Mouse (Mus musculus): Measurements from ENCODE around the gene Olfr1132.
"Not testable (repeated sequence)": the region's sequence is repeated elsewhere in the genome, so short reads cannot be mapped to it uniquely, and the experiment has no call there.

Gene Olfr1132

GRCm38 (mm10) chr2:87637435-87637834, at the start of gene Olfr1132:
Gene Olfr1132, minus strand, starts transcription at chr2:87637535.
- DNase-seq (ENCODE audit: low spot score) = no peak

- no peak for DNase-seq (ENCODE audit: low spot score)
Measured at GRCm38 (mm10) chr2:87673564-87673963, 36.2 kb upstream of the Olfr1132 start, which contains the start of gene Olfr1135. Gene Olfr1135, minus strand, starts transcription at chr2:87673664.

GRCm38 (mm10) chr2:87658360-87658759, 21.0 kb upstream of the Olfr1132 start, which contains the start of gene Olfr1134:
Gene Olfr1134, minus strand, starts transcription at chr2:87658460.
- no peak for DNase-seq (ENCODE audit: low spot score)

- no peak for DNase-seq (ENCODE audit: low spot score)
Measured at GRCm38 (mm10) chr2:87647274-87647673, 9.9 kb upstream of the Olfr1132 start, which contains the start of gene Olfr1133. Gene Olfr1133, minus strand, starts transcription at chr2:87647374.

- no peak for DNase-seq (ENCODE audit: low spot score)
Measured at GRCm38 (mm10) chr2:87642441-87642840, 5.1 kb upstream of the Olfr1132 start.

GRCm38 (mm10) chr2:87626804-87627203, 10.5 kb downstream of the Olfr1132 start, which contains the start of gene Olfr1131:
Gene Olfr1131, plus strand, starts transcription at chr2:87627104.
- no peak for DNase-seq (ENCODE audit: low spot score)

GRCm38 (mm10) chr2:87605912-87606311, 31.4 kb downstream of the Olfr1132 start, which contains the start of gene Olfr1130:
Gene Olfr1130, plus strand, starts transcription at chr2:87606212.
- not testable (repeated sequence) for DNase-seq (ENCODE audit: low spot score)
